Mouse (Mus musculus): ENCODE measurements at regions not wholly inside any gene's neighbourhood (a gene's known extent, or its start where the extent isn't known, plus 50 kb on each side); places are given as distances from the start of the nearest gene placed in this dataset.

DNA sequence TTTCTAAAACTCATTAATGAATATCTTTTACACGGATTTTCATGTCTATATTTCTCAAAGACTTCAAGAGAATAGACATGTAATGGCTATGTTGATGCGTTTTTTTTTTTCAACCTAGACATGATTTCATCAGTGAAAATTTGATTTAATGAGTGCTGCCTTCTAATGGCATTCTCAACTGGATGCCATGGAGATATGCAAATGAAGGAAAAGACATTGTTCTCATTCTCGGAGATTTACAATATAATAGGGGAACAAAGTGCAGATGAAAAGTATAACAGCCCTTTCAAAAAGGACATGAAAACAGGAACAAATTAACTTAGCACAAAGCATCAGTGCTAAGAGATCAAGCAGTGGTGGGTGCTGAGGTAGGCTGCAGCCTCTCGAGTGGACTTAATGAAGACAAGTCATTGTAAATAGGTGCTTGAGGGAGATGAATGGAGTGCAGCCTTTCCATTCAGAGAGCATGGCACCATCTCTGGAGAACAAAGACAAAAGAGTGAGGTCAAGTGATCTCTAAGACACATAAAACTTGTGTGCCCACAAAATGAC lies 120.2 kb downstream of the Atoh1 start:
- in situ Hi-C loops (cut with MboI; ENCODE audit: low sequenced_read_pairs in 2 of 2, unreplicated experiment in 2 of 2): no loop called here
- no peaks in the 10 kb centered on the region for H3K4me1 ChIP-seq (ENCODE audit: control insufficient read depth in 2 of 2, insufficient read depth in 2 of 2, low read length in 2 of 2, poor library complexity in 1 of 2)
- H3K36me3 ChIP-seq (ENCODE audit: control insufficient read depth, insufficient read depth, low read length, poor library complexity, severe bottlenecking): no peaks in the 10 kb centered on the region
- H3K9me3 ChIP-seq (ENCODE audit: control insufficient read depth, insufficient read depth, low read depth, low read length): no peaks in the 10 kb centered on the region
- no peak overlapping the region for H3K9ac ChIP-seq (ENCODE audit: insufficient read depth, low read depth, low read length, poor library complexity, severe bottlenecking)
- no peak for TF ChIP-seq ZNF384 (IDR thresholded peaks at IDR 0.05; ENCODE audit: low read depth, low read length)
- H3K27ac ChIP-seq (ENCODE audit: insufficient read depth, low read depth, low read length, poor library complexity, severe bottlenecking): no peak overlapping the region
- no peak overlapping the region for H3K4me3 ChIP-seq (ENCODE audit: insufficient read depth in 1 of 2, low read depth in 1 of 2, low read length in 2 of 2, poor library complexity in 1 of 2, severe bottlenecking in 1 of 2)
- DNase-seq (ENCODE audit: low read depth, low spot score): no peak

DNA sequence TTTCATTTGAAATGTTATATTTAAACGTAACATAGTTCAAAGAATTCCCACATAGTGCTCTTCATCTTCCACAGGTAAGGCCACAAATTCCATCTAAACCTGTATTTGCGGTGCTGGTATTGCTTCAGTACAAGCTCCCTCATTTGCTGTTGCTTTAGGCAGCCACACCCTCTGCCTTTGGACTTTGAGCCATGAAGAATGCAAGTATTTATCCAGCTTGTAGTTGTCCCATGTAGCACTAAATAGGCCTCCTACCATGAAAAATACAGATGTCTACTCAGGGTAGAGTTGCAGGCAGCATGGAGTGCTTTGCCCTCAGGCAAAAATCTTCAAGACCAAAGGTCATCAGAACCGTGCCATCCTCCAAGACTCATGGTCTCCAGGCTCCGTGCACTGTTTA lies 134.0 kb downstream of the Atoh1 start:
- Histone ChIP-seq H3K9ac (ENCODE audit: insufficient read depth, low read depth, low read length, poor library complexity, severe bottlenecking) (no peak overlapping the region), H3K9me3 (ENCODE audit: control insufficient read depth, insufficient read depth, low read depth, low read length) (no peaks in the 10 kb centered on the region), H3K27ac (ENCODE audit: insufficient read depth, low read depth, low read length, poor library complexity, severe bottlenecking) (no peak overlapping the region), H3K36me3 (ENCODE audit: control insufficient read depth, insufficient read depth, low read length, poor library complexity, severe bottlenecking) (no peaks in the 10 kb centered on the region), H3K4me3 (ENCODE audit: insufficient read depth in 1 of 2, low read depth in 1 of 2, low read length in 2 of 2, poor library complexity in 1 of 2, severe bottlenecking in 1 of 2) (no peak overlapping the region), H3K4me1 (ENCODE audit: control insufficient read depth in 2 of 2, insufficient read depth in 2 of 2, low read length in 2 of 2, poor library complexity in 1 of 2) (no peaks in the 10 kb centered on the region)
- no peak for TF ChIP-seq MAFK (IDR thresholded peaks at IDR 0.05; ENCODE audit: insufficient read depth, low read depth, low read length)
- TF ChIP-seq HCFC1 (IDR thresholded peaks at IDR 0.05; ENCODE audit: borderline replicate concordance, insufficient read depth, low read length): no peak
- no peak for TF ChIP-seq ZC3H11A (IDR thresholded peaks at IDR 0.05; ENCODE audit: borderline replicate concordance, low read depth, low read length)
- TF ChIP-seq CHD2 (IDR thresholded peaks at IDR 0.05; ENCODE audit: low read depth, low read length): no peak
- TF ChIP-seq ZNF384 (IDR thresholded peaks at IDR 0.05; ENCODE audit: low read depth, low read length): no peak
- in situ Hi-C loops (cut with MboI; ENCODE audit: low sequenced_read_pairs in 2 of 2, unreplicated experiment in 2 of 2): no loop called here
- no peak for DNase-seq (ENCODE audit: low read depth, low spot score)

- no peaks in the 10 kb centered on the region for H3K36me3 ChIP-seq (ENCODE audit: control insufficient read depth, insufficient read depth, low read length, poor library complexity, severe bottlenecking)
- H3K9ac ChIP-seq (ENCODE audit: insufficient read depth, low read depth, low read length, poor library complexity, severe bottlenecking): no peak overlapping the region
- H3K27ac ChIP-seq (ENCODE audit: insufficient read depth, low read depth, low read length, poor library complexity, severe bottlenecking): no peak overlapping the region
- no peak for TF ChIP-seq ZNF384 (IDR thresholded peaks at IDR 0.05; ENCODE audit: low read depth, low read length)
- no peak for TF ChIP-seq CHD2 (IDR thresholded peaks at IDR 0.05; ENCODE audit: low read depth, low read length)
- no peak for TF ChIP-seq ZC3H11A (IDR thresholded peaks at IDR 0.05; ENCODE audit: borderline replicate concordance, low read depth, low read length)
- TF ChIP-seq HCFC1 (IDR thresholded peaks at IDR 0.05; ENCODE audit: borderline replicate concordance, insufficient read depth, low read length): no peak
- no peak for TF ChIP-seq MAFK (IDR thresholded peaks at IDR 0.05; ENCODE audit: insufficient read depth, low read depth, low read length)
- H3K9me3 ChIP-seq (ENCODE audit: control insufficient read depth, insufficient read depth, low read depth, low read length): no peaks in the 10 kb centered on the region
- H3K4me3 ChIP-seq (ENCODE audit: insufficient read depth in 1 of 2, low read depth in 1 of 2, low read length in 2 of 2, poor library complexity in 1 of 2, severe bottlenecking in 1 of 2): no peak overlapping the region
- no peaks in the 10 kb centered on the region for H3K4me1 ChIP-seq (ENCODE audit: control insufficient read depth in 2 of 2, insufficient read depth in 2 of 2, low read length in 2 of 2, poor library complexity in 1 of 2)
- no peak for DNase-seq (ENCODE audit: low read depth, low spot score)
- in situ Hi-C loops (cut with MboI; ENCODE audit: low sequenced_read_pairs in 2 of 2, unreplicated experiment in 2 of 2): no loop called here
Measured at GRCm38 (mm10) chr6:64896420-64896819, 146.0 kb upstream of the Smarcad1 start.
